Mouse (Mus musculus) ES-Bruce4 (cell line): ENCODE results near the gene Serpine2.

Experiments used
- CTCF ChIP-seq: IDR thresholded peaks from one replicate; pipeline ENCODE4 v1.8.1; 2011; ENCODE audit warnings: low read depth, low read length
- POLR2A ChIP-seq: IDR thresholded peaks from one replicate; pipeline ENCODE4 v1.8.1; 2011; ENCODE audit warnings: low read length; ENCODE audit not compliant: insufficient read depth

DNA sequence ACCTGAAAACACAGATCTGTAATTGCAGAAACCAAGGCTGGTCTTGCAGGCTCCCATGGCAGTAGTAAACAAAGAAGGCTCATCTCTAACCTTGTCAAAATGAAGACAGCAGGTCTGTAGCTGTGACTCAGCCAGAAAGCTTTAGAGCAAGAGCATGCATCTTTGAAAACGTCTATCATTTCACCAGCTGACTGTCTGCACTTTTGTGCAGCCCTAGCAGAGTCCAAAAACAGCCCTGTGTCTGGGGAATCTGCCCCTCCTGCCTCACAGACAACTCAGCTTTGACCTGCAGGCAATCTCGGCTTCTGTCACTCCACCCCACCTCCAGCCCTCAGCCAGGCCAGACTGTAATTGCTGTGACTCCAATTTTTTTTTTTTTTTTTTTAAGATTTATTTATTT, 105.6 kb downstream of the Serpine2 start:
- TF ChIP-seq CTCF (no peak), POLR2A (no peak)
